Mouse (Mus musculus) kidney, embryonic 16.5 days (tissue): ENCODE results near the gene Lama1. TPM values are rescaled to one million over a fixed set of nuclear protein-coding genes. Genes with fewer than 3 reads are reported as not detected.

Experiments used
- ATAC-seq: fragments of 200-750 bp; cut with Nextera tagmentation; 2 replicates; pipeline ENCODE4 v1.8.0; 2017; ENCODE audit warnings: moderate TSS enrichment; ENCODE audit not compliant: low FRiP score, low TSS enrichment
- H3K27ac ChIP-seq: fragments of 300-500 bp; sonication (generic); 2 replicates; pipeline ENCODE4 v1.5.1; 2014; ENCODE audit warnings: low read length
- H3K27me3 ChIP-seq: fragments of 300-500 bp; sonication (generic); 2 replicates; pipeline ENCODE4 v1.6.1; 2014; ENCODE audit warnings: low read length, control low read depth, mixed read lengths; ENCODE audit not compliant: insufficient read depth
- H3K36me3 ChIP-seq: fragments of 300-500 bp; sonication (generic); 2 replicates; pipeline ENCODE4 v1.6.1; 2014; ENCODE audit warnings: low read length, control low read depth, mixed read lengths; ENCODE audit not compliant: insufficient read depth
- H3K4me1 ChIP-seq: fragments of 300-500 bp; sonication (generic); 2 replicates; pipeline ENCODE4 v1.6.1; 2014; ENCODE audit warnings: low read length, control low read depth, mixed read lengths; ENCODE audit not compliant: insufficient read depth
- H3K4me2 ChIP-seq: fragments of 300-500 bp; sonication (generic); replicated peaks from 2 replicates; pipeline ENCODE4 v1.6.1; 2014; ENCODE audit warnings: low read depth, low read length
- H3K4me3 ChIP-seq: fragments of 300-500 bp; sonication (generic); 2 replicates; pipeline ENCODE4 v1.5.1; 2014; ENCODE audit warnings: mild to moderate bottlenecking, low read length
- H3K9ac ChIP-seq: fragments of 300-500 bp; sonication (generic); replicated peaks from 2 replicates; pipeline ENCODE4 v1.6.1; 2014; ENCODE audit warnings: low read length
- H3K9me3 ChIP-seq: fragments of 300-500 bp; sonication (generic); 2 replicates; pipeline ENCODE4 v1.6.1; 2016; ENCODE audit warnings: low read length, control low read depth
- WGBS: fragments of 180-500 bp; shearing (Covaris S2); extraction: QIAGEN DNeasy Blood & Tissue Kit; methylation state at CpG from one replicate; pipeline ENCODE4 v1.1.7; 2014; 5-methylcytosine and 5-hydroxymethylcytosine counted together
- polyA plus RNA-seq: library from polyadenylated mRNA; unstranded; fragments of >200 nt; fragmentation: Nextera tagmentation; extraction: Ambion mirVana; gene quantifications from 2 replicates; pipeline ENCODE4 v1.2.1, GENCODE M21; 2015

Gene Lama1
- polyA plus RNA-seq, 1 experiment from 2014 or later, result 50.7 TPM

GRCm38 (mm10) chr17:67864363-67864762 lies 167.3 kb downstream of the Lama1 start:
- Histone ChIP-seq H3K4me2 (no peak overlapping the region), H3K9me3 (peaks cover 6% of the 10 kb centered on the region; the same call in 1 of the 2 replicates), H3K9ac (no peak overlapping the region), H3K27ac (no peak overlapping the region), H3K27me3 (no peaks in the 10 kb centered on the region), H3K4me1 (peaks cover 14% of the 10 kb centered on the region), H3K4me3 (no peak overlapping the region), H3K36me3 (peaks cover 26% of the 10 kb centered on the region)
- WGBS, result 91% methylated on average over 10 of the region's 10 CpGs
- ATAC-seq, result no peak

GRCm38 (mm10) chr17:67864912-67865311 lies 167.9 kb downstream of the Lama1 start:
- Histone ChIP-seq H3K4me1 (peaks cover 14% of the 10 kb centered on the region), H3K4me2 (no peak overlapping the region), H3K9ac (no peak overlapping the region), H3K36me3 (peaks cover 23% of the 10 kb centered on the region), H3K27me3 (no peaks in the 10 kb centered on the region), H3K9me3 (peaks cover 6% of the 10 kb centered on the region; the same call in 1 of the 2 replicates), H3K4me3 (no peak overlapping the region), H3K27ac (no peak overlapping the region)
- ATAC-seq, result no peak
- 81% methylated on average over 3 of the region's 3 CpGs for WGBS

- H3K9me3 ChIP-seq, result peaks cover 6% of the 10 kb centered on the region; the same call in 1 of the 2 replicates
- H3K27ac ChIP-seq, result peak overlapping the region; percentile 67
- peaks cover 24% of the 10 kb centered on the region for H3K36me3 ChIP-seq
- peaks cover 14% of the 10 kb centered on the region for H3K4me1 ChIP-seq
- WGBS, result 46% methylated on average over 9 of the region's 9 CpGs
- ATAC-seq, result no peak
- no peaks in the 10 kb centered on the region for H3K27me3 ChIP-seq
- no peak overlapping the region for H3K9ac ChIP-seq
- H3K4me3 ChIP-seq, result no peak overlapping the region
- no peak overlapping the region for H3K4me2 ChIP-seq
Observed at GRCm38 (mm10) chr17:67866026-67866425, 169.0 kb downstream of the Lama1 start.

- Histone ChIP-seq H3K27ac (peak overlapping the region; percentile 67), H3K9me3 (peaks cover 6% of the 10 kb centered on the region; the same call in 1 of the 2 replicates), H3K4me3 (no peak overlapping the region), H3K27me3 (no peaks in the 10 kb centered on the region), H3K4me2 (peak overlapping the region; percentile 28), H3K4me1 (peaks cover 14% of the 10 kb centered on the region), H3K36me3 (peaks cover 28% of the 10 kb centered on the region), H3K9ac (peak overlapping the region; percentile 17; the same call in 1 of the 2 replicates)
- 23% methylated on average over 20 of the region's 20 CpGs for WGBS
- ATAC-seq, result no peak; the same call in 1 of the 2 replicates
Observed at GRCm38 (mm10) chr17:67866541-67867241, 169.6 kb downstream of the Lama1 start.

GRCm38 (mm10) chr17:67869731-67870601 lies 172.9 kb downstream of the Lama1 start:
- Histone ChIP-seq H3K4me2 (no peak overlapping the region), H3K4me1 (peaks cover 14% of the 10 kb centered on the region), H3K9me3 (peaks cover 6% of the 10 kb centered on the region; the same call in 1 of the 2 replicates), H3K27ac (no peak overlapping the region), H3K9ac (no peak overlapping the region), H3K4me3 (no peak overlapping the region), H3K36me3 (peaks cover 33% of the 10 kb centered on the region), H3K27me3 (no peaks in the 10 kb centered on the region)
- 74% methylated on average over 23 of the region's 23 CpGs for WGBS
- ATAC-seq, result no peak; the same call in 1 of the 2 replicates

Other genes starting within 250 kb of the Lama1 start
- not detected in 2 replicates for gene Lrrc30, start 64.5 kb upstream of the Lama1 start, polyA plus RNA-seq